Mouse (Mus musculus) thymus, adult 2 months (tissue): ENCODE measurements at regions not wholly inside any gene's neighbourhood (a gene's known extent, or its start where the extent isn't known, plus 50 kb on each side); places are given as distances from the start of the nearest gene placed in this dataset.
A peak's percentile ranks its signal among the peaks of the same experiment; 100 is the strongest.
"Not testable (repeated sequence)": the region's sequence is repeated elsewhere in the genome, so short reads cannot be mapped to it uniquely, and the experiment has no call there.

Source experiments
- DNase-seq: peaks from one replicate; pipeline ENCODE4 v3.0.0; 2021
- H3K27ac ChIP-seq: fragments of 200-500 bp; 2 replicates; pipeline ENCODE4 v1.5.1; 2012; ENCODE audit warnings: low read length, control low read depth; ENCODE audit not compliant: control insufficient read depth, insufficient read depth
- H3K27me3 ChIP-seq: fragments of 200-500 bp; 2 replicates; pipeline ENCODE4 v1.6.1; 2012; ENCODE audit warnings: mild to moderate bottlenecking, low read length, moderate library complexity, mixed read lengths; ENCODE audit not compliant: control insufficient read depth, insufficient read depth
- H3K36me3 ChIP-seq: fragments of 200-500 bp; 2 replicates; pipeline ENCODE4 v1.6.1; 2012; ENCODE audit warnings: mild to moderate bottlenecking, low read length, moderate library complexity; ENCODE audit not compliant: control insufficient read depth, insufficient read depth
- H3K4me1 ChIP-seq: fragments of 200-500 bp; replicated peaks from 2 replicates; pipeline ENCODE4 v1.6.1; 2012; ENCODE audit warnings: low read length; ENCODE audit not compliant: control insufficient read depth, insufficient read depth
- H3K4me3 ChIP-seq: fragments of 200-500 bp; 2 replicates; pipeline ENCODE4 v1.5.1; 2012; ENCODE audit warnings: mild to moderate bottlenecking, low read length, control low read depth, moderate library complexity; ENCODE audit not compliant: control insufficient read depth, insufficient read depth
- WGBS: fragments of 180-500 bp; shearing (Covaris S2); methylation state at CpG from one replicate; pipeline ENCODE4 v1.1.7; 2018; 5-methylcytosine and 5-hydroxymethylcytosine counted together

GRCm38 (mm10) chr13:3035291-3035690 lies 502.6 kb upstream of the Gdi2 start:
- not testable (repeated sequence) for H3K36me3 ChIP-seq

GRCm38 (mm10) chr13:3037010-3037409 lies 500.9 kb upstream of the Gdi2 start:
- WGBS = 28% methylated on average over 1 of the region's 1 CpGs
- not testable (repeated sequence) for H3K27ac ChIP-seq, H3K4me1 ChIP-seq, H3K27me3 ChIP-seq, H3K4me3 ChIP-seq, H3K36me3 ChIP-seq
- DNase-seq = peak; percentile 6

More at GRCm38 (mm10) chr13:3035291-3035690, 502.6 kb upstream of the Gdi2 start:
- H3K4me3 ChIP-seq, DNase-seq, H3K27ac ChIP-seq, H3K27me3 ChIP-seq, H3K4me1 ChIP-seq: not testable (repeated sequence)

GRCm38 (mm10) chr13:3046381-3047105 lies 491.3 kb upstream of the Gdi2 start:
- WGBS = 87% methylated on average over 9 of the region's 9 CpGs
- not testable (repeated sequence) for H3K27ac ChIP-seq, H3K4me1 ChIP-seq, H3K27me3 ChIP-seq, DNase-seq, H3K4me3 ChIP-seq, H3K36me3 ChIP-seq

GRCm38 (mm10) chr13:3083480-3083879 lies 454.4 kb upstream of the Gdi2 start:
- H3K4me1 ChIP-seq, H3K27ac ChIP-seq, DNase-seq, H3K27me3 ChIP-seq, H3K4me3 ChIP-seq, H3K36me3 ChIP-seq: not testable (repeated sequence)
- 77% methylated on average over 3 of the region's 3 CpGs for WGBS

- not testable (repeated sequence) for H3K27me3 ChIP-seq, H3K36me3 ChIP-seq, DNase-seq, H3K27ac ChIP-seq, H3K4me3 ChIP-seq, H3K4me1 ChIP-seq
- WGBS = 91% methylated on average over 7 of the region's 7 CpGs
Measured at GRCm38 (mm10) chr13:3089971-3090370, 447.9 kb upstream of the Gdi2 start.

GRCm38 (mm10) chr13:3106543-3106942 lies 431.3 kb upstream of the Gdi2 start:
- H3K27ac ChIP-seq, DNase-seq, H3K36me3 ChIP-seq, H3K27me3 ChIP-seq, H3K4me1 ChIP-seq, H3K4me3 ChIP-seq: not testable (repeated sequence)
- WGBS = 66% methylated on average over 2 of the region's 2 CpGs

- not testable (repeated sequence) for DNase-seq, H3K4me1 ChIP-seq, H3K27me3 ChIP-seq, H3K4me3 ChIP-seq, H3K27ac ChIP-seq, H3K36me3 ChIP-seq
- 30% methylated on average over 4 of the region's 4 CpGs for WGBS
Measured at GRCm38 (mm10) chr13:3128150-3128549, 409.7 kb upstream of the Gdi2 start.

GRCm38 (mm10) chr13:3137281-3137680 lies 400.6 kb upstream of the Gdi2 start:
- not testable (repeated sequence) for DNase-seq, H3K27me3 ChIP-seq, H3K27ac ChIP-seq, H3K4me1 ChIP-seq, H3K4me3 ChIP-seq, H3K36me3 ChIP-seq
- WGBS = 74% methylated on average over 2 of the region's 2 CpGs
